Mouse (Mus musculus): ENCODE measurements around the gene Psme3. TPM values are rescaled to one million over a fixed set of nuclear protein-coding genes. Genes with fewer than 3 reads are reported as not detected.
"Not testable (repeated sequence)": the region's sequence is repeated elsewhere in the genome, so short reads cannot be mapped to it uniquely, and the experiment has no call there.

Psme3 gene
- total RNA-seq, 1 experiment, result 57.0 TPM

- H3K36me3 ChIP-seq (ENCODE audit: control insufficient read depth, insufficient read depth, low read length, poor library complexity, severe bottlenecking), result peaks cover 35% of the 10 kb centered on the region
These were observed 10.1 kb downstream of the Psme3 start for GRCm38 (mm10) chr11:101326147-101326546.

GRCm38 (mm10) chr11:101327311-101327710 is 11.3 kb downstream of the Psme3 start:
- no peak overlapping the region for H3K27ac ChIP-seq (ENCODE audit: insufficient read depth, low read depth, low read length, poor library complexity, severe bottlenecking)
- TF ChIP-seq MAFK (IDR thresholded peaks at IDR 0.05; ENCODE audit: insufficient read depth, low read depth, low read length) (no peak), HCFC1 (IDR thresholded peaks at IDR 0.05; ENCODE audit: borderline replicate concordance, insufficient read depth, low read length) (no peak), CHD2 (IDR thresholded peaks at IDR 0.05; ENCODE audit: low read depth, low read length) (no peak), ZC3H11A (IDR thresholded peaks at IDR 0.05; ENCODE audit: borderline replicate concordance, low read depth, low read length) (no peak), ZNF384 (IDR thresholded peaks at IDR 0.05; ENCODE audit: low read depth, low read length) (no peak)
- H3K9ac ChIP-seq (ENCODE audit: insufficient read depth, low read depth, low read length, poor library complexity, severe bottlenecking), result no peak overlapping the region
- in situ Hi-C loops (cut with MboI; ENCODE audit: low sequenced_read_pairs in 2 of 2, unreplicated experiment in 2 of 2), result no loop called here
- DNase-seq (ENCODE audit: low read depth, low spot score), result no peak
- H3K4me1 ChIP-seq (ENCODE audit: control insufficient read depth in 2 of 2, insufficient read depth in 2 of 2, low read length in 2 of 2, poor library complexity in 1 of 2), result peaks cover 5 to 16% of the 10 kb centered on the region in 2 experiments; a peak in 3 of 4 replicates
- H3K4me3 ChIP-seq (ENCODE audit: insufficient read depth in 1 of 2, low read depth in 1 of 2, low read length in 2 of 2, poor library complexity in 1 of 2, severe bottlenecking in 1 of 2), result no peak overlapping the region
- H3K36me3 ChIP-seq (ENCODE audit: control insufficient read depth, insufficient read depth, low read length, poor library complexity, severe bottlenecking), result peaks cover 26% of the 10 kb centered on the region
- H3K9me3 ChIP-seq (ENCODE audit: control insufficient read depth, insufficient read depth, low read depth, low read length), result no peaks in the 10 kb centered on the region

More at GRCm38 (mm10) chr11:101326147-101326546, 10.1 kb downstream of the Psme3 start:
- H3K4me3 ChIP-seq (ENCODE audit: insufficient read depth in 1 of 2, low read depth in 1 of 2, low read length in 2 of 2, poor library complexity in 1 of 2, severe bottlenecking in 1 of 2), result no peak overlapping the region
- TF ChIP-seq HCFC1 (IDR thresholded peaks at IDR 0.05; ENCODE audit: borderline replicate concordance, insufficient read depth, low read length), result no peak
- TF ChIP-seq ZC3H11A (IDR thresholded peaks at IDR 0.05; ENCODE audit: borderline replicate concordance, low read depth, low read length), result no peak
- TF ChIP-seq MAFK (IDR thresholded peaks at IDR 0.05; ENCODE audit: insufficient read depth, low read depth, low read length), result no peak
- no peak for TF ChIP-seq CHD2 (IDR thresholded peaks at IDR 0.05; ENCODE audit: low read depth, low read length)
- no peak for TF ChIP-seq ZNF384 (IDR thresholded peaks at IDR 0.05; ENCODE audit: low read depth, low read length)
- H3K4me1 ChIP-seq (ENCODE audit: control insufficient read depth in 2 of 2, insufficient read depth in 2 of 2, low read length in 2 of 2, poor library complexity in 1 of 2), result peaks cover 5 to 16% of the 10 kb centered on the region in 2 experiments; a peak in 3 of 4 replicates
- H3K27ac ChIP-seq (ENCODE audit: insufficient read depth, low read depth, low read length, poor library complexity, severe bottlenecking), result no peak overlapping the region
- in situ Hi-C loops (cut with MboI; ENCODE audit: low sequenced_read_pairs in 2 of 2, unreplicated experiment in 2 of 2), result no loop called here
- DNase-seq (ENCODE audit: low read depth, low spot score), result no peak
- H3K9ac ChIP-seq (ENCODE audit: insufficient read depth, low read depth, low read length, poor library complexity, severe bottlenecking), result no peak overlapping the region
- H3K9me3 ChIP-seq (ENCODE audit: control insufficient read depth, insufficient read depth, low read depth, low read length), result no peaks in the 10 kb centered on the region

GRCm38 (mm10) chr11:101328941-101329635 is 13.1 kb downstream of the Psme3 start:
- Histone ChIP-seq H3K9ac (ENCODE audit: insufficient read depth, low read depth, low read length, poor library complexity, severe bottlenecking) (no peak overlapping the region), H3K36me3 (ENCODE audit: control insufficient read depth, insufficient read depth, low read length, poor library complexity, severe bottlenecking) (peaks cover 15% of the 10 kb centered on the region), H3K4me3 (ENCODE audit: insufficient read depth in 1 of 2, low read depth in 1 of 2, low read length in 2 of 2, poor library complexity in 1 of 2, severe bottlenecking in 1 of 2) (no peak overlapping the region), H3K27ac (ENCODE audit: insufficient read depth, low read depth, low read length, poor library complexity, severe bottlenecking) (no peak overlapping the region), H3K9me3 (ENCODE audit: control insufficient read depth, insufficient read depth, low read depth, low read length) (no peaks in the 10 kb centered on the region), H3K4me1 (ENCODE audit: control insufficient read depth in 2 of 2, insufficient read depth in 2 of 2, low read length in 2 of 2, poor library complexity in 1 of 2) (peaks cover 6 to 21% of the 10 kb centered on the region in 2 experiments; a peak in 3 of 4 replicates)
- TF ChIP-seq ZC3H11A (IDR thresholded peaks at IDR 0.05; ENCODE audit: borderline replicate concordance, low read depth, low read length) (no peak), HCFC1 (IDR thresholded peaks at IDR 0.05; ENCODE audit: borderline replicate concordance, insufficient read depth, low read length) (no peak), MAFK (IDR thresholded peaks at IDR 0.05; ENCODE audit: insufficient read depth, low read depth, low read length) (no peak), ZNF384 (IDR thresholded peaks at IDR 0.05; ENCODE audit: low read depth, low read length) (no peak), CHD2 (IDR thresholded peaks at IDR 0.05; ENCODE audit: low read depth, low read length) (no peak)
- DNase-seq (ENCODE audit: low read depth, low spot score), result no peak
- in situ Hi-C loops (cut with MboI; ENCODE audit: low sequenced_read_pairs in 2 of 2, unreplicated experiment in 2 of 2), result no loop called here

GRCm38 (mm10) chr11:101330371-101330924 is 14.4 kb downstream of the Psme3 start, which contains the start of gene Aoc3:
Gene Aoc3, plus strand, starts transcription at chr11:101330605.
- Histone ChIP-seq H3K27ac (ENCODE audit: insufficient read depth, low read depth, low read length, poor library complexity, severe bottlenecking) (no peak within 1 kb of the TSS), H3K9me3 (ENCODE audit: control insufficient read depth, insufficient read depth, low read depth, low read length) (no peaks in the 10 kb centered on the region), H3K9ac (ENCODE audit: insufficient read depth, low read depth, low read length, poor library complexity, severe bottlenecking) (no peak within 1 kb of the TSS), H3K4me3 (ENCODE audit: insufficient read depth in 1 of 2, low read depth in 1 of 2, low read length in 2 of 2, poor library complexity in 1 of 2, severe bottlenecking in 1 of 2) (no peak within 1 kb of the TSS), H3K36me3 (ENCODE audit: control insufficient read depth, insufficient read depth, low read length, poor library complexity, severe bottlenecking) (peaks cover 8% of the 10 kb centered on the region), H3K4me1 (ENCODE audit: control insufficient read depth in 2 of 2, insufficient read depth in 2 of 2, low read length in 2 of 2, poor library complexity in 1 of 2) (peaks cover 6 to 23% of the 10 kb centered on the region in 2 experiments; a peak in 3 of 4 replicates)
- in situ Hi-C loops (cut with MboI; ENCODE audit: low sequenced_read_pairs in 2 of 2, unreplicated experiment in 2 of 2), result no loop called here
- no peak for TF ChIP-seq HCFC1 (IDR thresholded peaks at IDR 0.05; ENCODE audit: borderline replicate concordance, insufficient read depth, low read length)
- TF ChIP-seq CHD2 (IDR thresholded peaks at IDR 0.05; ENCODE audit: low read depth, low read length), result no peak
- no peak for TF ChIP-seq ZC3H11A (IDR thresholded peaks at IDR 0.05; ENCODE audit: borderline replicate concordance, low read depth, low read length)
- no peak for TF ChIP-seq MAFK (IDR thresholded peaks at IDR 0.05; ENCODE audit: insufficient read depth, low read depth, low read length)
- TF ChIP-seq ZNF384 (IDR thresholded peaks at IDR 0.05; ENCODE audit: low read depth, low read length), result no peak
- DNase-seq (ENCODE audit: low read depth, low spot score), result no peak

- H3K4me1 ChIP-seq (ENCODE audit: control insufficient read depth in 2 of 2, insufficient read depth in 2 of 2, low read length in 2 of 2, poor library complexity in 1 of 2), result peaks cover 6 to 28% of the 10 kb centered on the region in 2 experiments; a peak in 3 of 4 replicates
- H3K27ac ChIP-seq (ENCODE audit: insufficient read depth, low read depth, low read length, poor library complexity, severe bottlenecking); H3K36me3 ChIP-seq (ENCODE audit: control insufficient read depth, insufficient read depth, low read length, poor library complexity, severe bottlenecking); H3K4me3 ChIP-seq (ENCODE audit: insufficient read depth in 1 of 2, low read depth in 1 of 2, low read length in 2 of 2, poor library complexity in 1 of 2, severe bottlenecking in 1 of 2); H3K9ac ChIP-seq (ENCODE audit: insufficient read depth, low read depth, low read length, poor library complexity, severe bottlenecking); DNase-seq (ENCODE audit: low read depth, low spot score); H3K9me3 ChIP-seq (ENCODE audit: control insufficient read depth, insufficient read depth, low read depth, low read length); in situ Hi-C loops (cut with MboI; ENCODE audit: low sequenced_read_pairs in 2 of 2, unreplicated experiment in 2 of 2): not testable (repeated sequence)
These were observed 14.9 kb downstream of the Psme3 start for GRCm38 (mm10) chr11:101330961-101331360.
